Mouse (Mus musculus): ENCODE measurements at regions not wholly inside any gene's neighbourhood (a gene's known extent, or its start where the extent isn't known, plus 50 kb on each side); places are given as distances from the start of the nearest gene placed in this dataset.
A peak's percentile ranks its signal among the peaks of the same experiment; 100 is the strongest.

- DNase-seq, result no peak
Measured at GRCm38 (mm10) chr13:10527251-10527650, 166.6 kb upstream of the Chrm3 start.

GRCm38 (mm10) chr13:10526470-10527207, 166.0 kb upstream of the Chrm3 start:
- DNase-seq, result no peak

- no peak for DNase-seq
Measured at GRCm38 (mm10) chr13:10504211-10504610, 143.6 kb upstream of the Chrm3 start.

- no peak for DNase-seq
Measured at GRCm38 (mm10) chr13:10455323-10455722, 94.7 kb upstream of the Chrm3 start.

GRCm38 (mm10) chr13:10454667-10455066, 94.0 kb upstream of the Chrm3 start:
- DNase-seq, result no peak

GRCm38 (mm10) chr13:10451057-10451456, 90.4 kb upstream of the Chrm3 start:
- peak; percentile 13 for DNase-seq

GRCm38 (mm10) chr13:10449502-10449901, 88.9 kb upstream of the Chrm3 start:
- no peak for DNase-seq

GRCm38 (mm10) chr13:10447806-10448205, 87.2 kb upstream of the Chrm3 start:
- no peak for DNase-seq

- no peak for DNase-seq
Measured at GRCm38 (mm10) chr13:10445679-10446078, 85.0 kb upstream of the Chrm3 start.

All from kidney, postnatal 10 days (tissue).